Mouse (Mus musculus): ENCODE measurements around the gene Qrsl1. TPM values are rescaled to one million over a fixed set of nuclear protein-coding genes. Genes with fewer than 3 reads are reported as not detected.
A peak's percentile ranks its signal among the peaks of the same experiment; 100 is the strongest.

The Qrsl1 gene
- polyA plus RNA-seq, 1 experiment from 2014 or later = 24.1 TPM

GRCm38 (mm10) chr10:43871458-43871857 lies 30.1 kb downstream of the Qrsl1 start:
- WGBS = 89% methylated on average over 1 of the region's 1 CpGs

GRCm38 (mm10) chr10:43870752-43871151 lies 30.8 kb downstream of the Qrsl1 start:
- ATAC-seq (ENCODE audit: insufficient read depth) (no peak), DNase-seq (peak; percentile 72)
- no peaks in the 10 kb centered on the region for H3K36me3 ChIP-seq (ENCODE audit: insufficient read depth)
- WGBS = 64% methylated on average over 10 of the region's 10 CpGs
- H3K27ac ChIP-seq (ENCODE audit: low read depth) = no peak overlapping the region
- no peak overlapping the region for H3K4me3 ChIP-seq (ENCODE audit: low read depth, low read length)
- peak; percentile 94 for TF ChIP-seq CTCF (IDR thresholded peaks at IDR 0.05; ENCODE audit: low read depth)
- no peak overlapping the region for H3K9ac ChIP-seq
- no peak overlapping the region for H3K4me2 ChIP-seq
- no peaks in the 10 kb centered on the region for H3K9me3 ChIP-seq (ENCODE audit: low read depth, low read length)
- H3K27me3 ChIP-seq (ENCODE audit: insufficient read depth, low read length) = no peaks in the 10 kb centered on the region
- H3K4me1 ChIP-seq (ENCODE audit: insufficient read depth) = no peaks in the 10 kb centered on the region

More at GRCm38 (mm10) chr10:43871458-43871857, 30.1 kb downstream of the Qrsl1 start:
- no peak overlapping the region for H3K4me3 ChIP-seq (ENCODE audit: low read depth, low read length)
- H3K27ac ChIP-seq (ENCODE audit: low read depth) = no peak overlapping the region
- ATAC-seq (ENCODE audit: insufficient read depth) = no peak
- H3K9me3 ChIP-seq (ENCODE audit: low read depth, low read length) = no peaks in the 10 kb centered on the region
- no peaks in the 10 kb centered on the region for H3K36me3 ChIP-seq (ENCODE audit: insufficient read depth)
- H3K9ac ChIP-seq = no peak overlapping the region
- H3K27me3 ChIP-seq (ENCODE audit: insufficient read depth, low read length) = no peaks in the 10 kb centered on the region
- H3K4me2 ChIP-seq = no peak overlapping the region
- no peak for DNase-seq
- no peak for TF ChIP-seq CTCF (IDR thresholded peaks at IDR 0.05; ENCODE audit: low read depth)
- no peaks in the 10 kb centered on the region for H3K4me1 ChIP-seq (ENCODE audit: insufficient read depth)

GRCm38 (mm10) chr10:43856351-43856750 lies 45.2 kb downstream of the Qrsl1 start:
- Histone ChIP-seq H3K4me2 (no peak overlapping the region), H3K27me3 (ENCODE audit: insufficient read depth, low read length) (no peaks in the 10 kb centered on the region), H3K36me3 (ENCODE audit: insufficient read depth) (no peaks in the 10 kb centered on the region), H3K9me3 (ENCODE audit: low read depth, low read length) (no peaks in the 10 kb centered on the region), H3K4me1 (ENCODE audit: insufficient read depth) (no peaks in the 10 kb centered on the region), H3K4me3 (ENCODE audit: low read depth, low read length) (no peak overlapping the region), H3K9ac (no peak overlapping the region), H3K27ac (ENCODE audit: low read depth) (no peak overlapping the region)
- ATAC-seq (ENCODE audit: insufficient read depth) = no peak
- TF ChIP-seq CTCF (IDR thresholded peaks at IDR 0.05; ENCODE audit: low read depth) = no peak
- DNase-seq = peak; percentile 2
- WGBS = 59% methylated on average over 3 of the region's 3 CpGs

GRCm38 (mm10) chr10:43855916-43856315 lies 45.6 kb downstream of the Qrsl1 start:
- no peaks in the 10 kb centered on the region for H3K9me3 ChIP-seq (ENCODE audit: low read depth, low read length)
- ATAC-seq (ENCODE audit: insufficient read depth) = no peak
- no peak overlapping the region for H3K27ac ChIP-seq (ENCODE audit: low read depth)
- 94% methylated on average over 9 of the region's 9 CpGs for WGBS
- no peak overlapping the region for H3K4me2 ChIP-seq
- no peak for TF ChIP-seq CTCF (IDR thresholded peaks at IDR 0.05; ENCODE audit: low read depth)
- H3K4me1 ChIP-seq (ENCODE audit: insufficient read depth) = no peaks in the 10 kb centered on the region
- H3K9ac ChIP-seq = no peak overlapping the region
- no peaks in the 10 kb centered on the region for H3K27me3 ChIP-seq (ENCODE audit: insufficient read depth, low read length)
- no peak overlapping the region for H3K4me3 ChIP-seq (ENCODE audit: low read depth, low read length)
- DNase-seq = no peak
- H3K36me3 ChIP-seq (ENCODE audit: insufficient read depth) = no peaks in the 10 kb centered on the region

GRCm38 (mm10) chr10:43851898-43852297 lies 49.6 kb downstream of the Qrsl1 start:
- ATAC-seq (ENCODE audit: insufficient read depth) = no peak
- Histone ChIP-seq H3K27ac (ENCODE audit: low read depth) (no peak overlapping the region), H3K9me3 (ENCODE audit: low read depth, low read length) (no peaks in the 10 kb centered on the region), H3K27me3 (ENCODE audit: insufficient read depth, low read length) (no peaks in the 10 kb centered on the region), H3K36me3 (ENCODE audit: insufficient read depth) (no peaks in the 10 kb centered on the region), H3K9ac (no peak overlapping the region), H3K4me3 (ENCODE audit: low read depth, low read length) (no peak overlapping the region), H3K4me2 (no peak overlapping the region), H3K4me1 (ENCODE audit: insufficient read depth) (no peaks in the 10 kb centered on the region)
- 72% methylated on average over 5 of the region's 5 CpGs for WGBS
- no peak for TF ChIP-seq CTCF (IDR thresholded peaks at IDR 0.05; ENCODE audit: low read depth)
- DNase-seq = no peak

- no peaks in the 10 kb centered on the region for H3K4me1 ChIP-seq (ENCODE audit: insufficient read depth)
- H3K27ac ChIP-seq (ENCODE audit: low read depth) = no peak overlapping the region
- H3K9me3 ChIP-seq (ENCODE audit: low read depth, low read length) = no peaks in the 10 kb centered on the region
- no peaks in the 10 kb centered on the region for H3K36me3 ChIP-seq (ENCODE audit: insufficient read depth)
- no peak for TF ChIP-seq CTCF (IDR thresholded peaks at IDR 0.05; ENCODE audit: low read depth)
- no peak for DNase-seq
- WGBS = 67% methylated on average over 3 of the region's 3 CpGs
- H3K4me3 ChIP-seq (ENCODE audit: low read depth, low read length) = no peak overlapping the region
- no peak overlapping the region for H3K9ac ChIP-seq
- no peak overlapping the region for H3K4me2 ChIP-seq
- H3K27me3 ChIP-seq (ENCODE audit: insufficient read depth, low read length) = no peaks in the 10 kb centered on the region
- no peak for ATAC-seq (ENCODE audit: insufficient read depth)
Observed at GRCm38 (mm10) chr10:43849478-43849877, 52.1 kb downstream of the Qrsl1 start.

- Histone ChIP-seq H3K9me3 (ENCODE audit: low read depth, low read length) (no peaks in the 10 kb centered on the region), H3K9ac (no peak overlapping the region), H3K36me3 (ENCODE audit: insufficient read depth) (no peaks in the 10 kb centered on the region), H3K27me3 (ENCODE audit: insufficient read depth, low read length) (no peaks in the 10 kb centered on the region), H3K27ac (ENCODE audit: low read depth) (no peak overlapping the region), H3K4me3 (ENCODE audit: low read depth, low read length) (no peak overlapping the region), H3K4me2 (no peak overlapping the region), H3K4me1 (ENCODE audit: insufficient read depth) (no peaks in the 10 kb centered on the region)
- ATAC-seq (ENCODE audit: insufficient read depth) (no peak), DNase-seq (no peak)
- no peak for TF ChIP-seq CTCF (IDR thresholded peaks at IDR 0.05; ENCODE audit: low read depth)
- WGBS = 63% methylated on average over 2 of the region's 2 CpGs
Observed at GRCm38 (mm10) chr10:43846141-43846622, 55.4 kb downstream of the Qrsl1 start.

- Histone ChIP-seq H3K9me3 (ENCODE audit: low read depth, low read length) (no peaks in the 10 kb centered on the region), H3K36me3 (ENCODE audit: insufficient read depth) (no peaks in the 10 kb centered on the region), H3K27ac (ENCODE audit: low read depth) (no peak overlapping the region), H3K4me3 (ENCODE audit: low read depth, low read length) (no peak overlapping the region), H3K27me3 (ENCODE audit: insufficient read depth, low read length) (no peaks in the 10 kb centered on the region), H3K4me1 (ENCODE audit: insufficient read depth) (no peaks in the 10 kb centered on the region), H3K4me2 (no peak overlapping the region), H3K9ac (no peak overlapping the region)
- DNase-seq (no peak), ATAC-seq (ENCODE audit: insufficient read depth) (no peak)
- TF ChIP-seq CTCF (IDR thresholded peaks at IDR 0.05; ENCODE audit: low read depth) = peak; percentile 38
- WGBS = 69% methylated on average over 3 of the region's 3 CpGs
Observed at GRCm38 (mm10) chr10:43845442-43845841, 56.1 kb downstream of the Qrsl1 start.

Data from lung, embryonic 14.5 days (tissue).